Mouse (Mus musculus): ENCODE measurements around the gene Scnn1a.

Scnn1a gene

DNA sequence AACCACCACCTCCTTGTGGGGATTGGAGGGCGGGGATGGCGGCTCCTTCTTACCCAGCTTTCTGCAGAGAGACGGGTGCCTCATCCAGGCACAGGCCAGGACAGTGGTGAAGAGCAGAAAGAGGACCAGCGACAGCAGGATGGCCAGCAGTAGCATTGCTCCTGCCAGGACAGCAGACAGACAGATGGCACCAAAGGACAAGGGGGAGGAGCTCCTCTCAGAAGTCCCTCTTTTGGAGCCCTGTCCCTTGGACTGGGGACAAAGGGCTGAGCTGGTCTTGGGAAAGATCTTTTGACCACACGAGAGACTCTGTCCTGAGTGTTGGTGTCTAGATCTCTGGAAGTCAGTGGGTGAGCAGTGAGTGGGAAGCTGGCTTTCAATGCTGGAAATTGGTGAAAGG is 11.1 kb upstream of the Scnn1a start:
- DNase-seq (ENCODE audit: low spot score): no peak

DNA sequence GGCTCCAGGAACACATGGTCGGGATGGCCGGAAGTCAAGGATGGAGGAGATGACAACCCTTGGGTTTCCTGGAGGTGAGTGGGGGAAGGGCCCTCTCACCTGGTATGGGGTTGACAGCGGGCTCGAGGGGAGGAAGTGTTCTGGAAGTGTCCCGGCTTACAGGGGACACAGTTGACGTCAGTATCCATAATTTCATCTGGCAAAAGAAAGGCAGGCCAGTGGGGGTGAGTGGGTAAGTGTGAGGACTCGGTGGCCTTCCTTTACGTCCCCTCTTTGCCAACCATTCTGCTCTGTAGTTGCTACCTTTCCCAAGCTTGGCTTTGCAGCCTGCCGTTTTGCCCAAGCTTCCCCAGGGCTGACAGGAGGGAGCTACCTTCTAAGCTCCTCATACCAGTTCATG is 8.3 kb upstream of the Scnn1a start:
- no peak for DNase-seq (ENCODE audit: low spot score)

GRCm38 (mm10) chr6:125312581-125313355 is 7.7 kb upstream of the Scnn1a start:
- no peak for DNase-seq (ENCODE audit: low spot score)

DNA sequence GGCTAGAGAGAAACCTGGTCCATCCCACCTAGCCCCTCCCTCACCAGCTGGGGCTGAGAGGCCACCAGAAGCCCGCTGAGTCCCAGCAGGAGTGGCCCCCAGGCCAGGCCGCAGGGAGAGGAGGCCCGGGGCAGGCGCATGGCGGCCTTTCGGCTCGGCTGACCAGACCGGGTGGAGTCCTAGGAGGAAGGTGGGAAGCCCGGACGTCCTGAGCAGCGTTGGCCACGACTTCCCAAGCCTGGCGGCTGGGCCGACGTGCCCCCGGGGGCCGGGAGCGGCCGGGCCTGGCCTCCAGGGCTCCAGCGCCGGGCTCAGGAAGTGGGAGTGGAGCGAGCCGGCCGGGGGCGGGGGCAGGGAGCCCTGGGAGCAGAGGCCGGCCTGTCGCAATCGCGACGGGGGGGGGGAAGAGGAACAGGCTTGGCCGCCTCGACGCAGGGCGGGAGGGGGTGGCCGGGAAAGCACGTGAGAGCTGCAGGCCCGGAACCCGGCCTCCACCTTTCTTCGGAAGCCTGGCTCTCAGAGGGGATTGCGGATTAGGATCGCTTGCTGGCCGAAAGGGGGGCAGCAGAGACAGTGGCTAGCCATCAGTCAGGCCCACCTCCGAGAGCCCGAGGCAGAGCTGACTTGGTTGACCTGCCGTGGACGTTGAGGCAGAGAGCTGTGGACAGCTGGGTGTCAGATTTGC is 6.8 kb upstream of the Scnn1a start, which contains the start of gene Ltbr:
Gene Ltbr (minus strand): TSS at position 340 of the 685 bp plus-strand sequence.
- peak; percentile 49 for DNase-seq (ENCODE audit: low spot score)

DNA sequence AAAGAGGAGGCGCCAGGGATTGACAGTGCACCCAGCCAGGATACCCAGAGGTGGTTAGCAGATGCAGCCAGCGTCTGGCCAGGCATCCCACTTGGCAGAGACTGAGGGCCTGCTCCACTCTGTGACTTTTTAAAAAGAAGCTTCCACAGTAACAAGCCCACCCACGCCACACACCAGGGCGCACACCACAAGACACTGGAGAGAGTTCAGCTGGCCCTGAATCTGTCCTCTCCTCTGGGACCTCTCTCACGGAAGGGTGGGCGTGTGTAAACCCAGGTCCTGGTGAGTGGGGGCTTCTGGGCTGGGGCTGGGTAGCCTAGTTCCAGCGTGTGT is 6.3 kb upstream of the Scnn1a start:
- no peak for DNase-seq (ENCODE audit: low spot score)

DNA sequence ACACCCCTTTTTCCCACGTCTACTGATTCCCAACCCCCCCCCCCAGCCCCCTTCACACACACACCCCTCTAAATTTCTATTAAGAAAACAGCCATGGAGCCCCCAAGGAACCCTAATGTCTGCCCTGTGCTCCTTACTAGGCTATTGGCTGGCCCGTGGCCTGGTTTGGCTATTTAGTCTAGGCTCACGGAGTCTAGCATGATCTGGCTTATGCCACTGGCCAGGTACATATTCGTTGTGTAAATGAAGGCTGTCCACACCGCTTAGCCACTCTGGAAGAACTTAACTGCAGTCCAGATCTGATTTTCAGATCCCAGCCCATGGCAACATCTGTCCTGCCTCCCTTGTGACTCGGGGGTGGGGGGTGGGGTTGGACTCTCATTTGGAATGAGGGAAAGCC is 5.7 kb upstream of the Scnn1a start:
- no peak for DNase-seq (ENCODE audit: low spot score)

DNA sequence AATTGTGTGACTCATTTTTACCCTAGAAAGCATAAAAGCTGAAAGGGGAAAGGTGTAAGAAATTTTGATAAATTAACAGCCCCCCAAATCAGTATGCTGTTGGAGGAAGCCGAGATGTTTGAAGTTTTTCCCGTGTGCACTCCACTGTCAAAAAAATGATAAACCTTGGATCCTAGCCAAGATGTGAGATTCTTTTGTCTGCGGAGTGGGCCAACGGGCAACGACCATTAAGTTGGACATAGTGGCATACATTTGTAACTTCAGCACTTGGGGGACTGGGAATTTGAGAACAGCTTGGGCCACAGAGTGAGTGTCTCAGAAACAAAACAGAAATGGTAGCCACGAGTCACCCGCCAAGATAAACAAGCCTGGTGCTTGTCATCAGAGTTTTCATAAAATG is 3.4 kb upstream of the Scnn1a start:
- DNase-seq (ENCODE audit: low spot score): no peak

- DNase-seq (ENCODE audit: low spot score): no peak
Observed at GRCm38 (mm10) chr6:125318981-125319918, 1.2 kb upstream of the Scnn1a start.

DNA sequence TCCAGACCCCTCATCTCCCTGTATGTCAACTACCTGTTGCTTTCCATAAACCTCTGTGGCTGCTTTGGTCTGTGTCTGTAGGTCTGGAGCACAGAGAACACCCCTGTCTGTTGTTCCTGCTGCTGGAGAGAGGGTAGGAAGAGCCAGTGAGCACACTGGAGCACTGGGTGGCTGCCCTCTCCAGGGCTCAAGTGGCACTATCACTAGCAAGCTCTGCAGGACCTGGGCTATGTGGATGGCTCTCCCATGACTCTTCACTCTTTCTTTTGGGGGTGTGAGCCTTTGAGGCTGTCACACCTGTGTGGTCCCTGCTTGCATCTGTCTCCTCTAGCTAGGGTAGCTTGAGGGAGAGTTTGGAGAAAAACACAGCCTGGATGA is 551 bp upstream of the Scnn1a start:
- DNase-seq (ENCODE audit: low spot score): no peak

DNA sequence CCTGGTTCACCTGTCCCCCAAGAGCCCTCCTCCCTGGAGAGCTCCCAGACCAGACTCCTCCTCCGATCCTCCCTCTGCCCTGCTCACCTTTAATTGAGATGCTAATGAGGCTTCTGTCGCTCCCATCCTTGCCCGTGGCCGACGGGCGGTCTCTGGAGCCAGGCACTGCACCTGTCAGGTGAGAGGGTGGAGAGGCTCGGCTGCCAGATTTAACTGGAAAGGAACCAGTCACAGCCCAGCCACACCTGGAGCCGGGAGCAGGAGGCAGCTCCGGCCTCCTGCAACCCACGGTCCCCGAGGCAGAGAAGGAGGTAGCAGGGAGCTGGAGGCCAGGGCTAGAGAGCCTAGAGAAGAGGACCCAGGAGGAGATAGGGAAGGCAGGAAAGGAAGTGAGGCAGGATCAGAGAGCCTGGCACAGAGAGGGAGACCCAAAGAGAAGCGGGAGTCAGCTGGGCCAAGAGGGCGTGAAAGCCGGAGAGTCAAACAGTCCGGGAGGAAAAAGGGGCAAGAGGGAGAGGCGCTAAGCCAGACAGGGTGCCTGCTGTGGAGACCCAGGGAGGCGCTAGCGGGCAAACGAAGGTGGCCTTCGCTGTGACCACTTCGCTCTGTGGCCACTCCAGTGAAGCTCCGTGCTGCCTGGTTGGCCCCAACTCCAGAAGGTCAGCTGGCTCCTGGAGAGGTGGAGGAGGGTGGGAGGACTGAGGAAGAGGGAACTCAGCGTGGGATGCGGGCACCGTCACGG is 826 bp downstream of the Scnn1a start:
- DNase-seq (ENCODE audit: low spot score): no peak

DNA sequence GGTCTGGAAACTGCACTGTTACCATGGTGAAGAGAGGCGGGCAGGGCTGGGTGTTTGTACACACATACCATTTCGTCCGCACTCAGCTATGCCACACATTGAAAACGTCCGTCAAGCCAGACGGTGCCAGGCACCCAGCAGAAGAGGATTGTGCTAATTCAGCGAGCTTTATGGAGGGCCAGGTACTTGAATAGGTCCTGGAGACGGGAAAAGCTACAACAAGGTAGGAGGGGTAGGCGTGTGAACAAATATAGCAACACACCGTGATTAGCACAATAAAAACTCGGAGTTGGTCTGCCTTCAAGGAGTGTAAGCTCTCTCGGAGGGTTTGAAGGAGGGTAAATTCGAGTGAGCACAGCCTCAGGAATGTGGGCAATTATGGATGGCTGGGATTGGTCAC is 2.3 kb downstream of the Scnn1a start:
- DNase-seq (ENCODE audit: low spot score): no peak

DNA sequence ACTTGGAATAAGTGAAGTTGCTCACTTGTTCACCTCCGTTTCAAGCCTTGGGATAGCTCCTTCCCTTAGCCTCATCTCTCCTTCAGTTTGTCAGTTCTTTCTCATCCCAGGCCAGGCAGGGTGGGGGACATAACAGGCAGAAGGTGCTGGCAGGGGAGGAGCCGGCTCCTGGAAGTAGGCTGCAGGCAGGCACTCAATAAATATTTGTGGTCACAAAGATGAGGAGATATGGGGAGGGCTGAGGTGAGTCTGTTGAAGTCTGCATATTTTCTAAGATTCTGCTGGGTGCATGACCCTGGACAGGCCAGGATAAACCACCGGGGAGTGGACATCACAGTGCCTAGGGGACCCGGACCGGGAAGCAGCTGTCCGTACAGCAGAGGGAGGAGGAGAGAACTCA is 3.1 kb downstream of the Scnn1a start:
- DNase-seq (ENCODE audit: low spot score): no peak

GRCm38 (mm10) chr6:125325337-125325736 is 4.9 kb downstream of the Scnn1a start:
- no peak for DNase-seq (ENCODE audit: low spot score)

DNA sequence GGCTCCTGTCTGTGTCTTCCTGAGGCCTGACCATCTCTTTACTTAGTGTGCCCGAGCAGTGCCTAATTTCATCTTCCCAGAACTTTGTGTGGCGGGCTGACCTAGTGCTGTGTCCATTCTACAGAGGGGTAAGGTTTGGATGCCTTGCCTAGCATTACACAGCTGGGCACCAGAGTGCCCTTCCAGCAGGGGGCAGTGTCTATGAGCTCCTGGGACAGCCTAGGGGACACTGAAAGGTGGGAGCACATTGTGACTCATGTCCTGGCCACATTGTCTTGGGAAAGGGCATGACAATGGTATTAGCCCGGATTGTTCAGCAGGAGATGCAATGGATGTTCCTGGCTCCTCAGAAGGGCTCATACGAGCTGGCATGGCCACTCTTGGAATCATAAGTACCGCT is 7.8 kb downstream of the Scnn1a start:
- no peak for DNase-seq (ENCODE audit: low spot score)

GRCm38 (mm10) chr6:125330626-125331326 is 10.3 kb downstream of the Scnn1a start:
- peak; percentile 69 for DNase-seq (ENCODE audit: low spot score)

- DNase-seq (ENCODE audit: low spot score): no peak
Observed at GRCm38 (mm10) chr6:125333112-125333899, 12.8 kb downstream of the Scnn1a start.

DNA sequence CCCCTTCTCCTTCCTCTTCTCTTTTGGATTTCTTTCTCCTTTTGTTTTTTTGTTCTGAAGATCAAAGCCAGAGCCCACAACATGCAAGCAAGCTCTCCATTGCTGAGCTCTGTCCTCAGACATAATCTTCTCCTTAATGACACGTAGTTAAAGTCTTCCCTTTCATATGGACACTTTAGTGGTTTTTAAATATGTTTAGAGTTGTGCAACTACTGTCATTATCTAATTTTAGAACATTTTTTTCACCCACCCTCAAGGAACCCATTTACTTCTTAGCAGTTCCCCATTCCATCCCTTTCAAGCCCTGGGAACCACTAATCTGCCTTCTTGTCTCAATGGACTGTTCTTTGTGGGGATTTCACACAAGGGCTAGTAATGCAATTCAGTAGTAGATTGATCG is 13.9 kb downstream of the Scnn1a start:
- no peak for DNase-seq (ENCODE audit: low spot score)

DNA sequence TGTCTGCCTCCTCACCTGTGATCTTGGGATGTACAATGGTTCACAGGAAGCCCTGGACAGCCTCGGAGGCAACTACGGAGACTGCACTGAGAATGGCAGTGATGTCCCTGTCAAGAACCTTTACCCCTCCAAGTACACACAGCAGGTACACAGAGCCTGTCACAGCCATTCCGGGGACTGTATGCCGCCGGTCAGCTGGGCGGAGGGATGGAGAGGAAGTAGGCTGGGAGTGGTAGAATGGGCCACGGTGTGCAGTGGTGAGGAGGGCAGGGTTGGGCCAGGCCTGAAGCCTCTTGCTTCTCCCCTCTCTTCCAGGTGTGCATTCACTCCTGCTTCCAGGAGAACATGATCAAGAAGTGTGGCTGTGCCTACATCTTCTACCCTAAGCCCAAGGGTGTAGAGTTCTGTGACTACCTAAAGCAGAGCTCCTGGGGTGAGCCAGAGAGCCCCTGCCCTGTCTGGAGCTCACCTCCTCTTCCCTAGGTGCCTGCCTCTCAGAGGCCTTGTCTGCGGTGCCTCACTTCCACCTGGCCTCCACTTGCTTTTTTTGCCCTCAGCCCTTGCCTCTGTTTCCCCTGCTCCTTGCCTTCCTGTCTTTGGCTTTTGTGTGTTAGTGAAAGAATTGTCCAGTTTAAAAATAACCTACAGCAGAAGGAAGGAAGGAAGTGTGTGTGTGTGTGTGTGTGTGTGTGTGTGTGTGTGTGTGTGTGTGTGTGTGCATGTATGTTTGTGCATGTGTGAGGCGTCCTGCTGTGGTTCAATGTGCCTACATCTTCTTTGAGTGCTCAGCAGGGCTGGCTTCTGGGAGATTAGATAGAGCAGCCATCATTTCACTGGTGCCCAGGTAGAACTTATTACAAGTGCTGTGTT is 18.6 kb downstream of the Scnn1a start:
- no peak for DNase-seq (ENCODE audit: low spot score)

GRCm38 (mm10) chr6:125340244-125340643 is 19.8 kb downstream of the Scnn1a start:
- DNase-seq (ENCODE audit: low spot score): no peak

- DNase-seq (ENCODE audit: low spot score): no peak
Observed at GRCm38 (mm10) chr6:125342198-125342597, 21.7 kb downstream of the Scnn1a start.

Measured in urinary bladder, postnatal 10 days (tissue).